ENCODE assay signal across 8 mouse cellular contexts in the genomic region with DNA sequence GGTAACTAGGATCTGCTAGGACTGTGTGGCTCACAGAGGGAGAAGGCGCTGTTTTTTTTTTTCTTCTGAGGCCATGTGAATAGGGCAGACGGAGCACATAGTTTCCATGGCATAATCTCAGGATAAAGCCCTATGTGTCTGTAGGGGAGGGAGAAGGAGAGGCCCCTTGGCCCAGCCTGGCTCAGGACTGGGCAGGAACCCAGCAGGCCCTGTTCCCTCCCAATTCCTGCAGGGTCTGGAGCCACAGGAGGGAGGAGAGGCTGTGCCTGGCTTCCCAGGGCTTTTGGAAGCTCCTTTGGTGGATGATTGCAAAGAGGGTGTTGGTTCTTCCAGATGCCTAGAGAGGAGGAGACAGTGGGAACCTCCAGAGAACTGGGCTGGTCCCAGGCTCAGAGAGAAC. TPM values are rescaled to one million over a fixed set of nuclear protein-coding genes. Genes with fewer than 3 reads are reported as not detected.
DNase-seq lines count a peak whose midpoint lies in the region; ATAC-seq and TF ChIP-seq lines count a peak whose summit lies in the region.

No protein-coding gene starts in this region.

- WGBS in hindbrain, postnatal 0 days: 31% methylated on average over 2 of the region's 2 CpGs
- 42% methylated on average over 2 of the region's 2 CpGs for WGBS in neural tube, embryonic 14.5 days

- H3K27ac ChIP-seq in hindbrain, postnatal 0 days: no peak overlapping the region
- H3K27ac ChIP-seq in neural tube, embryonic 14.5 days (ENCODE audit: low read depth, low read length): no peak overlapping the region

- DNase-seq in right cerebral cortex, postnatal 4 days: peak; percentile 22
- DNase-seq in right cerebral cortex, adult 18-20 months: no peak
- DNase-seq in gastrocnemius, postnatal 25 days: peak; percentile 77
- peak; percentile 51 for DNase-seq in hindbrain, postnatal 0 days (ENCODE audit: low spot score)
- no peak for DNase-seq in left cerebral cortex, adult 8-10 months (ENCODE audit: low spot score in 2 of 2)
- no peak for DNase-seq in right cerebral cortex, postnatal 14 days

- no peak overlapping the region for H3K9ac ChIP-seq in hindbrain, postnatal 0 days (replicated peaks; ENCODE audit: low read length)
- H3K9ac ChIP-seq in neural tube, embryonic 14.5 days (replicated peaks; ENCODE audit: low read depth, low read length): no peak overlapping the region

- no peaks in the 10 kb centered on the region for H3K9me3 ChIP-seq in hindbrain, postnatal 0 days (ENCODE audit: low read length)
- no peaks in the 10 kb centered on the region for H3K9me3 ChIP-seq in neural tube, embryonic 14.5 days (ENCODE audit: control insufficient read depth, low read length)

- H3K4me3 ChIP-seq in hindbrain, postnatal 0 days (ENCODE audit: low read length): no peak overlapping the region
- H3K4me3 ChIP-seq in neural tube, embryonic 14.5 days (ENCODE audit: low read depth, low read length): no peak overlapping the region

- H3K36me3 ChIP-seq in hindbrain, postnatal 0 days (ENCODE audit: insufficient read depth, low read length): no peaks in the 10 kb centered on the region
- no peaks in the 10 kb centered on the region for H3K36me3 ChIP-seq in neural tube, embryonic 14.5 days (ENCODE audit: control insufficient read depth, insufficient read depth, low read length)

- TF ChIP-seq CTCF in hindbrain, postnatal 0 days (IDR thresholded peaks at IDR 0.05; ENCODE audit: low read depth): no peak

- no peak overlapping the region for H3K4me2 ChIP-seq in hindbrain, postnatal 0 days (ENCODE audit: low read depth, low read length)
- H3K4me2 ChIP-seq in neural tube, embryonic 14.5 days (ENCODE audit: low read depth, low read length): no peak overlapping the region

- peak; percentile 79 for ATAC-seq in hindbrain, postnatal 0 days
- ATAC-seq in neural tube, embryonic 14.5 days (ENCODE audit: low read depth): peak; percentile 60; the same call in 1 of the 2 replicates
- no peak for ATAC-seq in inflammation-experienced regulatory T-cells, adult 6 months

- no peaks in the 10 kb centered on the region; the same call in 1 of the 2 replicates for H3K4me1 ChIP-seq in hindbrain, postnatal 0 days (ENCODE audit: insufficient read depth, low read length)
- H3K4me1 ChIP-seq in neural tube, embryonic 14.5 days (ENCODE audit: control insufficient read depth, insufficient read depth, low read length): no peaks in the 10 kb centered on the region

- H3K27me3 ChIP-seq in hindbrain, postnatal 0 days (ENCODE audit: insufficient read depth, low read length): no peaks in the 10 kb centered on the region
- no peaks in the 10 kb centered on the region for H3K27me3 ChIP-seq in neural tube, embryonic 14.5 days (ENCODE audit: control insufficient read depth, insufficient read depth, low read length)

RNA-seq across cellular contexts. Expression of a gene that starts 24.2 kb away (rescaled TPM):
- 1 to 10 TPM; 6.1 to 7.6 TPM for total RNA-seq in gastrocnemius, postnatal 25 days (2021)
- total RNA-seq in hindbrain, postnatal 0 days (2014; rRNA removed): 5.4 and 6.8 TPM in 2 replicates
- 1.3 and 1.8 TPM in 2 replicates for polyA plus RNA-seq in hindbrain, postnatal 0 days (2015; fragmentation: Nextera tagmentation; extraction: Ambion mirVana)
- 0.47 and 0.90 TPM in 2 replicates for polyA plus RNA-seq in neural tube, embryonic 14.5 days (2014; fragmentation: Nextera tagmentation; extraction: Ambion mirVana)
- 1 to 10 TPM; 1.9 to 3.5 (median 2.9) TPM for polyA plus RNA-seq in inflammation-experienced regulatory T-cells, adult 6 months (2017; shearing (Covaris generic))
- total RNA-seq in left cerebral cortex, adult 8-10 months (2022): 10 to 100 TPM; 16.2 to 20.2 (median 19.1) TPM

Comparison
In these comparisons a context has a peak if more than half of its experiments do, and no peak if none do; other contexts are left out.
1. DNase-seq: peak in right cerebral cortex, postnatal 4 days (single experiment), gastrocnemius, postnatal 25 days (single experiment) and hindbrain, postnatal 0 days (single experiment); none in right cerebral cortex, adult 18-20 months (single experiment), left cerebral cortex, adult 8-10 months (0 of 2) and right cerebral cortex, postnatal 14 days (single experiment).